ENCODE assay signal across 8 mouse cellular contexts in genomic region chr5:64505835-64506600, GRCm38 (mm10).
DNase-seq lines count a peak whose midpoint lies in the region; ATAC-seq and TF ChIP-seq lines count a peak whose summit lies in the region.

No protein-coding gene starts in this region.

- H3K27ac ChIP-seq in brown adipose tissue, adult 24 weeks (replicated peaks; ENCODE audit: low read depth, low read length), result peak overlapping the region; percentile 86; the same call in 1 of the 2 replicates
- peak overlapping the region; percentile 57 to 76 for H3K27ac ChIP-seq in heart, embryonic 14.5 days (replicated peaks in 1 of 2; ENCODE audit: control insufficient read depth in 1 of 2, insufficient read depth in 1 of 2, low read depth in 2 of 2, low read length in 2 of 2)
- H3K27ac ChIP-seq in liver, embryonic 14.5 days, result peak overlapping the region; percentile 89
- no peak overlapping the region for H3K27ac ChIP-seq in neural tube, embryonic 11.5 days (ENCODE audit: low read depth, low read length)
- H3K27ac ChIP-seq in stomach, embryonic 16.5 days (ENCODE audit: low read length), result peak overlapping the region; percentile 90

- peak overlapping the region; percentile 55 for H3K9ac ChIP-seq in heart, embryonic 14.5 days (ENCODE audit: low read length)
- peak overlapping the region; percentile 71 for H3K9ac ChIP-seq in liver, embryonic 14.5 days (replicated peaks)
- H3K9ac ChIP-seq in neural tube, embryonic 11.5 days (ENCODE audit: low read length), result no peak overlapping the region; the same call in 1 of the 2 replicates
- H3K9ac ChIP-seq in stomach, embryonic 16.5 days (ENCODE audit: low read length), result peak overlapping the region; percentile 59

- no peaks in the 10 kb centered on the region for H3K9me3 ChIP-seq in heart, embryonic 14.5 days (ENCODE audit: control insufficient read depth, low read length)
- H3K9me3 ChIP-seq in liver, embryonic 14.5 days (ENCODE audit: control insufficient read depth, low read length), result no peaks in the 10 kb centered on the region
- H3K9me3 ChIP-seq in neural tube, embryonic 11.5 days (ENCODE audit: control insufficient read depth, low read length), result no peaks in the 10 kb centered on the region
- H3K9me3 ChIP-seq in stomach, embryonic 16.5 days (replicated peaks; ENCODE audit: control insufficient read depth, low read length), result no peaks in the 10 kb centered on the region

- H3K4me1 ChIP-seq in brown adipose tissue, adult 24 weeks (ENCODE audit: control insufficient read depth, insufficient read depth, insufficient read length, low read length), result peaks cover 5% of the 10 kb centered on the region
- peaks cover 16 to 24% of the 10 kb centered on the region in 2 experiments for H3K4me1 ChIP-seq in heart, embryonic 14.5 days (ENCODE audit: control insufficient read depth in 2 of 2, insufficient read depth in 2 of 2, low read length in 2 of 2)
- H3K4me1 ChIP-seq in liver, embryonic 14.5 days (replicated peaks; ENCODE audit: control insufficient read depth in 2 of 2, insufficient read depth in 2 of 2, low read length in 1 of 2), result peaks cover 25 to 48% of the 10 kb centered on the region in 2 experiments
- 0 out of 2 replicates have a peak, but pooled peaks cover 2% of the 10 kb centered on the region for H3K4me1 ChIP-seq in neural tube, embryonic 11.5 days (ENCODE audit: control insufficient read depth, insufficient read depth, low read length)
- peaks cover 25% of the 10 kb centered on the region for H3K4me1 ChIP-seq in stomach, embryonic 16.5 days (ENCODE audit: control insufficient read depth, insufficient read depth, low read length)

- peak; percentile 86 for DNase-seq in CD4-positive, CD25-positive, alpha-beta regulatory T cell, adult 2 months (ENCODE audit: low read depth, low spot score)
- peak; percentile 89 for DNase-seq in kidney, postnatal 14 days
- DNase-seq in liver, embryonic 14.5 days (ENCODE audit: low read depth in 3 of 3, low spot score in 3 of 3), result peak; percentile 55 to 65 (median 55)
- peak; percentile 89 for DNase-seq in neural tube, embryonic 11.5 days (ENCODE audit: low spot score)

- peak overlapping the region; percentile 54 for H3K4me3 ChIP-seq in brown adipose tissue, adult 24 weeks (ENCODE audit: insufficient read depth, low read depth, low read length)
- H3K4me3 ChIP-seq in heart, embryonic 14.5 days (ENCODE audit: control insufficient read depth in 1 of 2, insufficient read depth in 1 of 2, low read depth in 1 of 2, low read length in 2 of 2), result peak overlapping the region; percentile 26 to 37; a peak in 3 of 4 replicates
- H3K4me3 ChIP-seq in liver, embryonic 14.5 days (ENCODE audit: insufficient read depth in 1 of 2, low read depth in 2 of 2, low read length in 2 of 2), result peak overlapping the region; percentile 39 to 56
- peak overlapping the region; percentile 21; the same call in 1 of the 2 replicates for H3K4me3 ChIP-seq in neural tube, embryonic 11.5 days (ENCODE audit: low read depth, low read length)
- H3K4me3 ChIP-seq in stomach, embryonic 16.5 days (replicated peaks; ENCODE audit: low read length), result peak overlapping the region; percentile 39

- no peaks in the 10 kb centered on the region for H3K36me3 ChIP-seq in heart, embryonic 14.5 days (ENCODE audit: control insufficient read depth, insufficient read depth, low read length)
- no peaks in the 10 kb centered on the region for H3K36me3 ChIP-seq in liver, embryonic 14.5 days (replicated peaks; ENCODE audit: control insufficient read depth, insufficient read depth, low read depth)
- H3K36me3 ChIP-seq in neural tube, embryonic 11.5 days (ENCODE audit: control insufficient read depth, insufficient read depth, low read length), result no peaks in the 10 kb centered on the region
- no peaks in the 10 kb centered on the region for H3K36me3 ChIP-seq in stomach, embryonic 16.5 days (ENCODE audit: control insufficient read depth, insufficient read depth, low read length)

- H3K4me2 ChIP-seq in heart, embryonic 14.5 days (ENCODE audit: low read length), result peak overlapping the region; percentile 88
- H3K4me2 ChIP-seq in liver, embryonic 14.5 days (ENCODE audit: low read depth), result peak overlapping the region; percentile 82
- H3K4me2 ChIP-seq in neural tube, embryonic 11.5 days (ENCODE audit: low read depth), result peak overlapping the region; percentile 46
- peak overlapping the region; percentile 58 for H3K4me2 ChIP-seq in stomach, embryonic 16.5 days (ENCODE audit: low read depth, low read length)

- WGBS in heart, embryonic 14.5 days, result under 1% methylated on average over 15 of the region's 15 CpGs
- 2% methylated on average over 15 of the region's 15 CpGs for WGBS in liver, embryonic 14.5 days (ENCODE audit: insufficient replicate concordance)
- 3% methylated on average over 15 of the region's 15 CpGs for WGBS in neural tube, embryonic 11.5 days
- WGBS in stomach, embryonic 16.5 days, result under 1% methylated on average over 15 of the region's 15 CpGs

- no peaks in the 10 kb centered on the region for H3K27me3 ChIP-seq in heart, embryonic 14.5 days (ENCODE audit: control insufficient read depth, insufficient read depth, low read length)
- no peaks in the 10 kb centered on the region for H3K27me3 ChIP-seq in liver, embryonic 14.5 days (ENCODE audit: control insufficient read depth, insufficient read depth, low read length)
- H3K27me3 ChIP-seq in neural tube, embryonic 11.5 days (ENCODE audit: control insufficient read depth, insufficient read depth, low read length), result no peaks in the 10 kb centered on the region
- H3K27me3 ChIP-seq in stomach, embryonic 16.5 days (ENCODE audit: control insufficient read depth, insufficient read depth, low read length), result no peaks in the 10 kb centered on the region

- TF ChIP-seq CTCF in liver, embryonic 14.5 days (IDR thresholded peaks at IDR 0.05; ENCODE audit: low read depth), result peak; percentile 99

- ATAC-seq in erythroid progenitor cell, adult 5-6 weeks (replicated peaks; ENCODE audit: low FRiP score, poor library complexity, severe bottlenecking), result peak; percentile 80
- ATAC-seq in heart, embryonic 14.5 days (ENCODE audit: insufficient number of reproducible peaks, insufficient read depth, low FRiP score, low read depth), result peak; percentile 40; the same call in 1 of the 2 replicates
- ATAC-seq in liver, embryonic 14.5 days (ENCODE audit: insufficient read depth), result peak; percentile 53; the same call in 1 of the 2 replicates
- peak; percentile 76 for ATAC-seq in neural tube, embryonic 11.5 days (ENCODE audit: insufficient read depth, low FRiP score, low TSS enrichment)
- ATAC-seq in stomach, embryonic 16.5 days (ENCODE audit: insufficient read depth, low FRiP score), result peak; percentile 63

- TF ChIP-seq EP300 in liver, embryonic 14.5 days (IDR thresholded peaks at IDR 0.05; ENCODE audit: low read depth), result no peak
